Mouse (Mus musculus): ENCODE results near the gene Tmco1.

DNA sequence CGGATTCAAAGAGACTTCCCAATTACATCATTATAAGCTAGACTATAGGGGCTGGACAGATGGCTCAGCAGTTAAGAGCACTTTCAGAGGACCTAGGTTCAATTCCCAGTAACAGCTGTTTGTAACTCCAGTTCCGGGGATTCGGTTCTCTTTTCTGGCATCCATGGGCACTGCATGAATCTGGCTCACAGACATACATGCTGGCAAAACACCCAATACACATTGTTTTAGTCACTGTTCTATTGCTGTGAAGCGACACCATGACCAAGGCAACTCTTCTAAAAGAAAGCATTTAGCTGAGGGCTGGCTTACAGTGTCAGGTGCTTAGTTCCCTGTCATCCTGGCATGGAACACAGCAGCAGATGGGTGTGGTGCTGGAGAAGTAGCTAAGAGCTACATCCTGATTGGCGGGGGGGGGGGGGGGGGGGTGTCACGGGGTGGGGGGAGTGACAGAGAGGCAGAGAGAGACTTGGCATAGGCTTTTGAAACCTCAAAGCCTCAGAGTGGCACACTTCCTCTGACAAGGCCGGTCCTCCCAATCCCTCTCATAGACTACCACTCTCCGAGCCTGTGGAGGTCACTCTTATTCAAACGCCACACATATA, 31.1 kb downstream of the Tmco1 start:
- TF ChIP-seq POLR2A (IDR thresholded peaks at IDR 0.05; ENCODE audit: control insufficient read depth, low read depth, low read length): no peak
- TF ChIP-seq CTCF (IDR thresholded peaks at IDR 0.05; ENCODE audit: control insufficient read depth, insufficient read depth, insufficient replicate concordance, low read depth, low read length): no peak
